Mouse (Mus musculus) brain, embryonic 14.5 days (tissue): ENCODE results near the gene Alkbh7. TPM values are rescaled to one million over a fixed set of nuclear protein-coding genes. Genes with fewer than 3 reads are reported as not detected.
A peak's percentile ranks its signal among the peaks of the same experiment; 100 is the strongest.

ENCODE experiments used
- DNase-seq: peaks from one replicate; pipeline ENCODE4 v3.0.0-alpha.2; 2011; ENCODE audit warnings: low read depth
- CTCF ChIP-seq: fragments of 200-500 bp; IDR thresholded peaks from 2 replicates; pipeline ENCODE4 v1.5.1; 2012; ENCODE audit warnings: inconsistent platforms, mild to moderate bottlenecking, moderate library complexity, borderline replicate concordance; ENCODE audit not compliant: insufficient read depth, insufficient read length; ENCODE audit errors: extremely low read depth
- POLR2A ChIP-seq: fragments of 200-500 bp; IDR thresholded peaks from 2 replicates; pipeline ENCODE4 v1.6.1; 2012; ENCODE audit warnings: mild to moderate bottlenecking, inconsistent platforms, borderline replicate concordance; ENCODE audit not compliant: poor library complexity, insufficient read depth, insufficient read length, severe bottlenecking; ENCODE audit errors: extremely low read depth
- polyA plus RNA-seq: library from polyadenylated mRNA; depleted of rRNA; stranded (reverse); fragments of >200 nt; gene quantifications from 2 replicates; pipeline ENCODE4 v1.2.3, GENCODE M21; 2012

Alkbh7 gene
- polyA plus RNA-seq, 1 experiment = 30.2 TPM

GRCm38 (mm10) chr17:56989467-56990114 lies 7.5 kb upstream of the Alkbh7 start:
- peak; percentile 97 for DNase-seq
- TF ChIP-seq CTCF (no peak), POLR2A (peak; percentile 24; the same call in 1 of the 2 replicates)

GRCm38 (mm10) chr17:56990115-56990746 lies 6.9 kb upstream of the Alkbh7 start, which contains the start of gene Clpp:
Clpp (plus strand) TSS chr17:56990305.
- peak; percentile 99 for DNase-seq
- TF ChIP-seq POLR2A (peak; percentile 88; the same call in 1 of the 2 replicates), CTCF (no peak)

DNA sequence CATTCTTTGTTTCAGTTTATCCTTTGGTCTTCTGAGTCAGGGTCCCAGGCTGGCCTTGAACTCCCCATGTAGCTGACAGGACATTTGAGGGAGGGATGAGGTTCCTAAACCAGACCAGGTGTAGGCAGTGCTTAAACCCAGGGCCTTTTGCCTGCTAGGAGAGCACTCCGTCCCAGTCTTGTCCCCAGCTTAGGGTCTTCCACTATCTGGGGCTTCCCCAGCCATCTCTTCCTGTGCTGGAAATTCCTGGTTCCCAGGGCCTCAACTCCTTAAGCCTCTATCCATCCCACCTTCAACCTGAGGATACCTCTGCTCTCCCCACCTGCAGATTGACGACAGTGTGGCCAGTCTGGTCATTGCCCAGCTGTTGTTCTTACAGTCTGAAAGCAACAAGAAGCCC lies 6.2 kb upstream of the Alkbh7 start:
- TF ChIP-seq CTCF = no peak
- no peak for TF ChIP-seq POLR2A
- no peak for DNase-seq

DNA sequence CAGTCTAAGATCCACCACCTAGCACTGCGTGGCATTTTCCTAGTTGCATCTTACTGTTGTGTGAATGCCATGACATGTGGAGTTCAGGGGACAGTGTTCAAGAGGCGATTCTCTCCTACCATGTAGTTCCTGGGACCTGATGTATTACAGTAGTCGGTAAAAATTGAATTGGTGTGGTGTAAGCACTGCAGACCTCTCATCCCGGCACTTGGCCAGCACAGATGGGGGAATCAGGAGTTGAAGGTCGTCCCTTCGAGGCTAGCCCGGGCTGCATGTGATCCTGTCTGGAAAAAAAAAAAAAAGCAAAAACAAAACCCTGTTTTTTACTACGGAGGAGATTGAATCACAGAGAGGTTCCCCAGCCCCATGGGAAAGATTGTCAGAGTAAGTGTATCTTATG lies 2.1 kb upstream of the Alkbh7 start:
- TF ChIP-seq CTCF (no peak), POLR2A (no peak)
- DNase-seq = no peak

GRCm38 (mm10) chr17:56996506-56996905 lies 633 bp upstream of the Alkbh7 start:
- no peak for DNase-seq
- TF ChIP-seq CTCF (no peak), POLR2A (no peak)

GRCm38 (mm10) chr17:56999414-56999813 lies 2.3 kb downstream of the Alkbh7 start:
- TF ChIP-seq POLR2A (no peak), CTCF (no peak)
- DNase-seq = no peak

GRCm38 (mm10) chr17:56999968-57000609 lies 3.0 kb downstream of the Alkbh7 start, which contains the start of gene Pspn:
Pspn (minus strand) TSS chr17:57000018.
- no peak for TF ChIP-seq CTCF
- TF ChIP-seq POLR2A = no peak
- DNase-seq = no peak

DNA sequence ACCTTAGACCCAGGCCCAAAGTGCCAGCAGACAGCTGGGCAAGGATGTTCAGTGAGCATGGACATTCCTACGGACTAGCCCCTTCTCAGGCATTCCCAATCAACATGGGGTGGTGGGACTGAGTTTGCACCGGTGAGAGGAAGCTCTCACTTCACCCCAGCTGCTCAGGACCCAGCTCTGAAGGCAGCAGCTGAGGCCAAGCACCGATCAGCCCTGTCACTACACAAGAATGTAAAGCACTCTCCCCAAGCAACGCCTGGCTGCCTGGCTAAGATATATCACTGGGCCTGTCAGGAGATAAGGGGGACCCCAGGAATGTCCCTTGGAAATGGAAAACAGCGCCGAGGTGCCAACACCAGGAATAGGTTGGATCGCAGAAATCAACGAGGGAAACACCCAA lies 4.1 kb downstream of the Alkbh7 start:
- TF ChIP-seq CTCF (no peak), POLR2A (no peak)
- no peak for DNase-seq

DNA sequence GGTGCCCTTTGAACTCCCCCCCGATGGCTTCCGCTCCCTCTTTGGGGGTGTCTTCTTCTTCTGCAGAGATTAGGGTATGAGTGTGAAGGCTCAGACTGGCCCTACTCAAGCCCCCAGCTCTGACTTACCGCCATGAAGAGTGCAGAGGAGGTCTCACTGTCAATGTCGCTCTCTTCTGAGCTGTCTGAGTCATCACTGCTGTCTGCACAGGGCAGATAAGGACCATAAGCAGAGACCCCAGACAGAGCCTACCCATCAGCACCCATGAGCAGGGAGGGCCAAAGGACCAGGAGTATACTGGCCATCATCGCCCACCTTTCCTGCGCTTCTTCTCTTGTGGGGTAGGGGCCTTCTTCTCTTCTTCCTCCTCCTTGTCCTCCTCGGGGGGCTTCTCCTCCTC lies 6.9 kb downstream of the Alkbh7 start:
- no peak for DNase-seq

GRCm38 (mm10) chr17:57007137-57007905 lies 10.2 kb downstream of the Alkbh7 start:
- TF ChIP-seq CTCF (peak; percentile 26; the same call in 1 of the 2 replicates), POLR2A (no peak)
- DNase-seq = no peak

More for the DNA sequence above, 6.9 kb downstream of the Alkbh7 start:
- no peak for TF ChIP-seq POLR2A
- TF ChIP-seq CTCF = no peak

DNA sequence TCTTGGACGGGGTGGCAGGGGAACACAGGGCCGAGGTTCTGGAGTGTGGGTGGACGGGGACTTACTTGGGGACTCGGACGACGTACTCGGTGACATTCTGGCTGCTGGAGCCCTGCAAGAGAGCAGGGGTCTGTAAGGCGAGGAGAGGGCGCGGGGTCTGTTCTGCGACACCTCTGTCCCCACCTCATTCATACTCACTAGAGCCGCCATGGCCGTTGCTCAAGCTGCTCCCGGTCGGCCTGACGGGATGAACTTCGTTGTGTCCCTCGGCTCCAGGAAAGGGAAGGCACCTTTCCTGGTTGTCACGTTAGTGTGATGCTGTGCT lies 13.7 kb downstream of the Alkbh7 start:
- TF ChIP-seq CTCF (no peak), POLR2A (no peak)

GRCm38 (mm10) chr17:57011236-57012141 lies 14.3 kb downstream of the Alkbh7 start, which contains the start of the genes Gtf2f1 and Gm17949:
Gtf2f1 (minus strand) TSS chr17:57011288.
Gm17949 (plus strand) TSS chr17:57011469.
- peak; percentile 100 for DNase-seq

More for the DNA sequence above, 13.7 kb downstream of the Alkbh7 start:
- DNase-seq = no peak

More at GRCm38 (mm10) chr17:57011236-57012141, 14.3 kb downstream of the Alkbh7 start, which contains the start of the genes Gtf2f1 and Gm17949:
- TF ChIP-seq CTCF = no peak
- peak; percentile 88; the same call in 1 of the 2 replicates for TF ChIP-seq POLR2A
